In the genomic region with DNA sequence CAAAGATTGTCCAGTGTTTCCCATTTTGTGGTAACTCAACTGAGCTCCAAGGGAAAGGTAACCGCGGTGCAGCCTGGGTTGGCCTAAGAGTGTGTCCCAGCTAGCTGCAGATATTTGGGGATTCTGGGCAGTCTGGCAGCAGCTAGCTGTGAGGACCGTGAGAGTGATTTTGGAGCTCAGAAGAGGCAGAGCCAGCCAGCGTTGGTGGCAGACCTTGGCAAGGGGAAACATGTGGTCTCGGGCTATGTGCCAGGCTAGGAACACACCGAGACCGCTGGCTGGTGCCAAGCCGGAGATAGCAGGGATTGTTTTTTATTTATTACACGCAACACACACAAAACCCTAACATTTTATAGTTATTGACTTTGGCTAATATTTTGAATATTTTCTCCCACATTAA, we compare ENCODE assay signal across 16 mouse cellular contexts. TPM values are rescaled to one million over a fixed set of nuclear protein-coding genes. Genes with fewer than 3 reads are reported as not detected.
DNase-seq lines count a peak whose midpoint lies in the region; ATAC-seq and TF ChIP-seq lines count a peak whose summit lies in the region.
"Had no signal": no experiment of that assay in that cellular context is flagged by ENCODE, and none has a peak within 500 bp of the region (broad histone marks: within the 10 kb centered on the region; RNA-seq: fewer than 3 reads in every experiment).

No protein-coding gene starts in this region.

- H3K4me3 ChIP-seq in forebrain, embryonic 14.5 days (ENCODE audit: low read depth, low read length) = no peak overlapping the region
- H3K4me3 ChIP-seq in forebrain, embryonic 10.5 days = no peak overlapping the region
- H3K4me3 ChIP-seq in midbrain, embryonic 15.5 days = no peak overlapping the region
- no peak overlapping the region for H3K4me3 ChIP-seq in midbrain, embryonic 11.5 days (ENCODE audit: low read depth, low read length)
- H3K4me3 ChIP-seq: embryonic facial prominence, embryonic 12.5 days; heart, embryonic 13.5 days; limb, embryonic 15.5 days; neural tube, embryonic 12.5 days had no signal

- no peak for TF ChIP-seq CTCF in brain, embryonic 14.5 days (IDR thresholded peaks at IDR 0.05; ENCODE audit: borderline replicate concordance, extremely low read depth, insufficient read depth, insufficient read length)

- no peaks in the 10 kb centered on the region for H3K27me3 ChIP-seq in forebrain, embryonic 14.5 days (replicated peaks; ENCODE audit: control insufficient read depth, insufficient read depth, low read length)
- no peaks in the 10 kb centered on the region for H3K27me3 ChIP-seq in forebrain, embryonic 10.5 days (ENCODE audit: poor library complexity, severe bottlenecking)
- no peaks in the 10 kb centered on the region for H3K27me3 ChIP-seq in midbrain, embryonic 15.5 days (replicated peaks)
- no peaks in the 10 kb centered on the region for H3K27me3 ChIP-seq in midbrain, embryonic 11.5 days (ENCODE audit: control insufficient read depth, insufficient read depth, low read length)
- H3K27me3 ChIP-seq: embryonic facial prominence, embryonic 12.5 days; heart, embryonic 13.5 days; limb, embryonic 15.5 days; neural tube, embryonic 12.5 days had no signal

- H3K9me3 ChIP-seq in forebrain, embryonic 14.5 days (replicated peaks; ENCODE audit: control insufficient read depth, low read length) = no peaks in the 10 kb centered on the region
- H3K9me3 ChIP-seq in forebrain, embryonic 10.5 days = no peaks in the 10 kb centered on the region
- no peaks in the 10 kb centered on the region for H3K9me3 ChIP-seq in midbrain, embryonic 15.5 days
- H3K9me3 ChIP-seq in midbrain, embryonic 11.5 days (ENCODE audit: control insufficient read depth, low read length) = no peaks in the 10 kb centered on the region
- H3K9me3 ChIP-seq: embryonic facial prominence, embryonic 12.5 days; heart, embryonic 13.5 days; limb, embryonic 15.5 days; neural tube, embryonic 12.5 days had no signal

- no peak overlapping the region for H3K27ac ChIP-seq in forebrain, embryonic 14.5 days (ENCODE audit: low read depth, low read length)
- no peak overlapping the region for H3K27ac ChIP-seq in forebrain, embryonic 10.5 days
- 0 out of 2 replicates have a peak overlapping the region, but pooled peaks have one; percentile 5 for H3K27ac ChIP-seq in midbrain, embryonic 15.5 days
- H3K27ac ChIP-seq in midbrain, embryonic 11.5 days (ENCODE audit: low read depth, low read length) = no peak overlapping the region
- H3K27ac ChIP-seq: embryonic facial prominence, embryonic 12.5 days; heart, embryonic 13.5 days; limb, embryonic 15.5 days; neural tube, embryonic 12.5 days had no signal

- WGBS in forebrain, embryonic 14.5 days = 74% methylated on average over 9 of the region's 9 CpGs
- WGBS in forebrain, embryonic 10.5 days = 96% methylated on average over 9 of the region's 9 CpGs
- WGBS in midbrain, embryonic 15.5 days = 88% methylated on average over 9 of the region's 9 CpGs
- 94% methylated on average over 9 of the region's 9 CpGs for WGBS in midbrain, embryonic 11.5 days

- no peak for ATAC-seq in forebrain, embryonic 14.5 days
- ATAC-seq in midbrain, embryonic 15.5 days (replicated peaks) = no peak; the same call in 1 of the 2 replicates
- no peak for ATAC-seq in midbrain, embryonic 11.5 days (ENCODE audit: low FRiP score)

- peak; percentile 43 for DNase-seq in forebrain, embryonic 14.5 days (ENCODE audit: low spot score)
- DNase-seq in forebrain, embryonic 10.5 days (ENCODE audit: extremely low spot score, low spot score) = no peak
- no peak for DNase-seq in midbrain, embryonic 11.5 days (ENCODE audit: low spot score, missing footprints)
- DNase-seq in brain, embryonic 14.5 days (ENCODE audit: low read depth) = peak; percentile 67
- peak; percentile 40 to 67 for DNase-seq in cerebellum, postnatal 25 days
- no peak for DNase-seq in Muller cell, postnatal 12 days (ENCODE audit: inconsistent ontology term)
- no peak for DNase-seq in kidney, postnatal 14 days
- DNase-seq: gastrocnemius, postnatal 25 days; kidney, postnatal 4 days; lung, embryonic 14.5 days; thymus, postnatal 14 days had no signal

- no peak for TF ChIP-seq POLR2A in brain, embryonic 14.5 days (IDR thresholded peaks at IDR 0.05; ENCODE audit: borderline replicate concordance, extremely low read depth, insufficient read depth, insufficient read length, poor library complexity, severe bottlenecking)

- H3K4me2 ChIP-seq in forebrain, embryonic 14.5 days (ENCODE audit: low read length) = no peak overlapping the region
- no peak overlapping the region for H3K4me2 ChIP-seq in midbrain, embryonic 15.5 days
- no peak overlapping the region for H3K4me2 ChIP-seq in midbrain, embryonic 11.5 days
- H3K4me2 ChIP-seq: embryonic facial prominence, embryonic 12.5 days; heart, embryonic 13.5 days; limb, embryonic 15.5 days; lung, embryonic 14.5 days; neural tube, embryonic 12.5 days had no signal

- no peak overlapping the region for H3K9ac ChIP-seq in forebrain, embryonic 14.5 days (ENCODE audit: low read length)
- H3K9ac ChIP-seq in midbrain, embryonic 15.5 days = no peak overlapping the region
- no peak overlapping the region for H3K9ac ChIP-seq in midbrain, embryonic 11.5 days (ENCODE audit: low read length)
- H3K9ac ChIP-seq: embryonic facial prominence, embryonic 12.5 days; heart, embryonic 13.5 days; limb, embryonic 15.5 days; lung, embryonic 14.5 days; neural tube, embryonic 12.5 days had no signal

- no peaks in the 10 kb centered on the region for H3K36me3 ChIP-seq in forebrain, embryonic 14.5 days (ENCODE audit: control insufficient read depth, insufficient read depth, low read length)
- no peaks in the 10 kb centered on the region for H3K36me3 ChIP-seq in forebrain, embryonic 10.5 days (replicated peaks)
- no peaks in the 10 kb centered on the region for H3K36me3 ChIP-seq in midbrain, embryonic 15.5 days (replicated peaks)
- H3K36me3 ChIP-seq in midbrain, embryonic 11.5 days (ENCODE audit: control insufficient read depth, insufficient read depth, low read length) = no peaks in the 10 kb centered on the region
- H3K36me3 ChIP-seq: embryonic facial prominence, embryonic 12.5 days; heart, embryonic 13.5 days; limb, embryonic 15.5 days; neural tube, embryonic 12.5 days had no signal

- no peaks in the 10 kb centered on the region for H3K4me1 ChIP-seq in forebrain, embryonic 14.5 days (ENCODE audit: control insufficient read depth, insufficient read depth, low read length)
- H3K4me1 ChIP-seq in forebrain, embryonic 10.5 days = no peaks in the 10 kb centered on the region
- peaks cover 11% of the 10 kb centered on the region for H3K4me1 ChIP-seq in midbrain, embryonic 15.5 days
- H3K4me1 ChIP-seq in midbrain, embryonic 11.5 days (ENCODE audit: control insufficient read depth, insufficient read depth, low read length) = peaks cover 7% of the 10 kb centered on the region; the same call in 1 of the 2 replicates
- H3K4me1 ChIP-seq: embryonic facial prominence, embryonic 12.5 days; heart, embryonic 13.5 days; limb, embryonic 15.5 days; neural tube, embryonic 12.5 days had no signal

RNA-seq across cellular contexts. Expression of a gene that starts 45.1 kb away (rescaled TPM):
- polyA plus RNA-seq in forebrain, embryonic 14.5 days (2014; fragmentation: Nextera tagmentation; extraction: Ambion mirVana) = 11.4 and 13.5 TPM in 2 replicates
- polyA plus RNA-seq in forebrain, embryonic 10.5 days (2016; fragmentation: Nextera tagmentation; extraction: Ambion mirVana) = 0.48 and 0.86 TPM in 2 replicates
- 30.0 and 30.6 TPM in 2 replicates for polyA plus RNA-seq in midbrain, embryonic 15.5 days (2015; fragmentation: Nextera tagmentation; extraction: Ambion mirVana)
- polyA plus RNA-seq in midbrain, embryonic 11.5 days (2014; fragmentation: Nextera tagmentation; extraction: Ambion mirVana) = 7.6 and 9.0 TPM in 2 replicates
- polyA plus RNA-seq in brain, embryonic 14.5 days (2012; rRNA removed) = 16.3 and 25.7 TPM in 2 replicates

Comparison
In these comparisons a context has a peak if more than half of its experiments do, and no peak if none do; other contexts are left out.
1. DNase-seq: peak in forebrain, embryonic 14.5 days (single experiment), brain, embryonic 14.5 days (single experiment) and cerebellum, postnatal 25 days (2 of 2); none in forebrain, embryonic 10.5 days (single experiment), midbrain, embryonic 11.5 days (single experiment), Muller cell, postnatal 12 days (single experiment) and kidney, postnatal 14 days (single experiment).